ENCODE assay signal across 11 mouse cellular contexts in the genomic region with DNA sequence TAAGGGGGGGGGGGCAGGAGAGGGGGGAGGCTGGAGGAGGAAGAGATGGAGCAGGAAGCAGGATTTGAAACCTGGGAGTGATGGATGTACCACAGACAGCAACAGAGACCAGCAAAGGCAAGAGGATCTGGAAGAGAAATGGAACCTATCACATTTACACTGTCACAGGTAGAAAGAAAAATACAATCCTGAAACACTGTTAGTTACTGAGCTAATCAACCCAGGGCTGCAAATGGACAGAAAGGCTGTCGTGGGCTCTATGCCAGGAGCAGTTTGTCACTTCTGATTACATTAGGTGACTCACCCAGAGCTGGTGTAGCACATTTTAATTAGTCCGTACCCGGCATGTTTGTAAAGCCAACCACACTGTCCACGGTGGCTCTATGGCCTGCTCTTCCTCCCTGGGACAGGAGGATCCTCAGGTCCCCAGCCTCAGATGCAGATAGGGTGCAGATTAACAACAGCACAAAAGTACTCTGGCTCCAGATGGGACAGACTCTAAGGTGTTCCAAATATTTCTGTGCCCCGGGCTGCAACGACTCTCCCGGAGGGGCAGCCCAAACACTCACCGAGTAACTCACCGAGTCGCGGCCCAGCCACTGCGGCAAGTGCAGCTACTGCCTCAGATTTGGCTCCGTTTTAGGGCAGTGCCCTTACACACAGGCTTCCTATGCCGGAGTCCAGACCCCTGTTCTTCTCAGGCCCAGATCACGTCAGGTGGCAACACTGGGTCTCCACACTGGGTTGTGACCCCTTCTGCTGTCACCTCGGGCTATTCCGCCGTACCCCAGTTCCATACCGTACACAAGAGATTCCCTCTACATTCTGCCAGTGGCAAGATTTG. TPM values are rescaled to one million over a fixed set of nuclear protein-coding genes. Genes with fewer than 3 reads are reported as not detected.
A peak's percentile ranks its signal among the peaks of the same experiment; 100 is the strongest.
DNase-seq lines count a peak whose midpoint lies in the region; ATAC-seq and TF ChIP-seq lines count a peak whose summit lies in the region.
"Had no signal": no experiment of that assay in that cellular context is flagged by ENCODE, and none has a peak within 500 bp of the region (broad histone marks: within the 10 kb centered on the region; RNA-seq: fewer than 3 reads in every experiment).

No protein-coding gene starts in this region.

- no peak overlapping the region for H3K4me2 ChIP-seq in lung, postnatal 0 days (replicated peaks; ENCODE audit: low read depth, low read length)
- no peak overlapping the region for H3K4me2 ChIP-seq in hindbrain, embryonic 13.5 days
- no peak overlapping the region for H3K4me2 ChIP-seq in stomach, embryonic 16.5 days (ENCODE audit: low read depth, low read length)
- H3K4me2 ChIP-seq: hindbrain, embryonic 15.5 days had no signal

- no peaks in the 10 kb centered on the region for H3K4me1 ChIP-seq in lung, postnatal 0 days (ENCODE audit: insufficient read depth, low read depth, low read length)
- peaks cover 45% of the 10 kb centered on the region for H3K4me1 ChIP-seq in hindbrain, embryonic 13.5 days (replicated peaks)
- H3K4me1 ChIP-seq in stomach, embryonic 16.5 days (ENCODE audit: control insufficient read depth, insufficient read depth, low read length) = peaks cover 12% of the 10 kb centered on the region; the same call in 1 of the 2 replicates
- H3K4me1 ChIP-seq in thymus, adult 2 months (replicated peaks; ENCODE audit: control insufficient read depth, insufficient read depth, low read length) = 0 out of 2 replicates have a peak, but pooled peaks cover 2% of the 10 kb centered on the region

- no peak for TF ChIP-seq CTCF in lung, postnatal 0 days (IDR thresholded peaks at IDR 0.05)
- no peak for TF ChIP-seq CTCF in thymus, adult 2 months (IDR thresholded peaks at IDR 0.05; ENCODE audit: borderline replicate concordance, control insufficient read depth, extremely low read depth, insufficient read depth, low read length, poor library complexity)

- ATAC-seq in lung, postnatal 0 days = peak; percentile 16; the same call in 1 of the 2 replicates
- ATAC-seq in hindbrain, embryonic 13.5 days (ENCODE audit: low FRiP score) = peak; percentile 51
- peak; percentile 50; the same call in 1 of the 2 replicates for ATAC-seq in stomach, embryonic 16.5 days (ENCODE audit: insufficient read depth, low FRiP score)
- ATAC-seq: liver, postnatal 0 days had no signal

- H3K9me3 ChIP-seq in lung, postnatal 0 days (ENCODE audit: low read length) = no peaks in the 10 kb centered on the region
- H3K9me3 ChIP-seq in hindbrain, embryonic 13.5 days = no peaks in the 10 kb centered on the region
- no peaks in the 10 kb centered on the region for H3K9me3 ChIP-seq in stomach, embryonic 16.5 days (replicated peaks; ENCODE audit: control insufficient read depth, low read length)
- H3K9me3 ChIP-seq: hindbrain, embryonic 15.5 days had no signal

- TF ChIP-seq EP300 in lung, postnatal 0 days (IDR thresholded peaks at IDR 0.05) = no peak

- peak overlapping the region; percentile 38; the same call in 1 of the 2 replicates for H3K27ac ChIP-seq in lung, postnatal 0 days (ENCODE audit: low read length)
- peak overlapping the region; percentile 40; the same call in 1 of the 2 replicates for H3K27ac ChIP-seq in hindbrain, embryonic 13.5 days
- H3K27ac ChIP-seq in stomach, embryonic 16.5 days (ENCODE audit: low read length) = no peak overlapping the region
- H3K27ac ChIP-seq in thymus, adult 2 months (ENCODE audit: control insufficient read depth, insufficient read depth, low read length) = no peak overlapping the region
- H3K27ac ChIP-seq: hindbrain, embryonic 15.5 days had no signal

- intact Hi-C loops in left cerebral cortex, postnatal 25 days (cut with DNase I) = no loop called here

- TF ChIP-seq POLR2A in thymus, adult 2 months (IDR thresholded peaks at IDR 0.05; ENCODE audit: control insufficient read depth, extremely low read depth, insufficient read depth, low read length, poor library complexity) = no peak

- no peaks in the 10 kb centered on the region for H3K27me3 ChIP-seq in lung, postnatal 0 days (replicated peaks; ENCODE audit: insufficient read depth, low read length)
- H3K27me3 ChIP-seq in hindbrain, embryonic 13.5 days = peaks cover 11% of the 10 kb centered on the region
- H3K27me3 ChIP-seq in stomach, embryonic 16.5 days (ENCODE audit: control insufficient read depth, insufficient read depth, low read length) = no peaks in the 10 kb centered on the region
- H3K27me3 ChIP-seq in thymus, adult 2 months (ENCODE audit: control insufficient read depth, insufficient read depth, low read length) = no peaks in the 10 kb centered on the region
- H3K27me3 ChIP-seq: hindbrain, embryonic 15.5 days had no signal

- no peaks in the 10 kb centered on the region for H3K36me3 ChIP-seq in lung, postnatal 0 days (ENCODE audit: insufficient read depth, low read length)
- H3K36me3 ChIP-seq in hindbrain, embryonic 13.5 days = no peaks in the 10 kb centered on the region
- H3K36me3 ChIP-seq in stomach, embryonic 16.5 days (ENCODE audit: control insufficient read depth, insufficient read depth, low read length) = no peaks in the 10 kb centered on the region
- no peaks in the 10 kb centered on the region for H3K36me3 ChIP-seq in thymus, adult 2 months (ENCODE audit: control insufficient read depth, insufficient read depth, low read length)
- H3K36me3 ChIP-seq: hindbrain, embryonic 15.5 days had no signal

- no peak overlapping the region for H3K9ac ChIP-seq in lung, postnatal 0 days (replicated peaks; ENCODE audit: low read depth)
- no peak overlapping the region for H3K9ac ChIP-seq in hindbrain, embryonic 13.5 days
- H3K9ac ChIP-seq in stomach, embryonic 16.5 days (ENCODE audit: low read length) = no peak overlapping the region
- H3K9ac ChIP-seq: hindbrain, embryonic 15.5 days; liver, postnatal 0 days had no signal

- 70% methylated on average over 19 of the region's 19 CpGs for WGBS in lung, postnatal 0 days
- WGBS in hindbrain, embryonic 13.5 days = 62% methylated on average over 19 of the region's 19 CpGs
- WGBS in stomach, embryonic 16.5 days = 68% methylated on average over 19 of the region's 19 CpGs
- WGBS in thymus, adult 2 months = 95% methylated on average over 19 of the region's 19 CpGs

- no peak overlapping the region for H3K4me3 ChIP-seq in lung, postnatal 0 days (ENCODE audit: low read depth, low read length)
- H3K4me3 ChIP-seq in hindbrain, embryonic 13.5 days = no peak overlapping the region
- no peak overlapping the region for H3K4me3 ChIP-seq in stomach, embryonic 16.5 days (replicated peaks; ENCODE audit: low read length)
- H3K4me3 ChIP-seq in thymus, adult 2 months (ENCODE audit: control insufficient read depth, insufficient read depth, low read length) = no peak overlapping the region
- H3K4me3 ChIP-seq: hindbrain, embryonic 15.5 days; myocyte had no signal

- peak; percentile 65 to 69 for DNase-seq in cerebellum, postnatal 10 days
- no peak for DNase-seq in cerebellum, adult 11 months
- peak; percentile 32 for DNase-seq in lung, postnatal 0 days (ENCODE audit: low spot score)
- DNase-seq in lung, adult 18-20 months = no peak
- DNase-seq in left cerebral cortex, postnatal 25 days (ENCODE audit: low spot score in 2 of 2) = no peak
- no peak for DNase-seq in thymus, adult 2 months
- DNase-seq: liver, postnatal 0 days had no signal

RNA-seq across cellular contexts. Expression of a gene that starts 28.6 kb away (rescaled TPM):
- 57.6 and 59.4 TPM in 2 replicates for polyA plus RNA-seq in lung, postnatal 0 days (2015; fragmentation: Nextera tagmentation; extraction: Ambion mirVana)
- polyA plus RNA-seq in hindbrain, embryonic 13.5 days (2015; fragmentation: Nextera tagmentation; extraction: Ambion mirVana) = 81.2 and 83.0 TPM in 2 replicates
- 38.5 and 45.9 TPM in 2 replicates for polyA plus RNA-seq in stomach, embryonic 16.5 days (2015; fragmentation: Nextera tagmentation; extraction: Ambion mirVana)
- 10 to 100 TPM; 88.3 to 91.6 TPM for total RNA-seq in left cerebral cortex, postnatal 25 days (2021)
- 164 and 317 TPM in 2 replicates for polyA plus RNA-seq in thymus, adult 2 months (2012; rRNA removed)

Comparison
In these comparisons a context has a peak if more than half of its experiments do, and no peak if none do; other contexts are left out.
1. DNase-seq: peak in cerebellum, postnatal 10 days (2 of 2) and lung, postnatal 0 days (single experiment); none in cerebellum, adult 11 months (single experiment), lung, adult 18-20 months (0 of 2), left cerebral cortex, postnatal 25 days (0 of 2) and thymus, adult 2 months (single experiment).
2. H3K27ac ChIP-seq: peak in lung, postnatal 0 days (single experiment) and hindbrain, embryonic 13.5 days (single experiment); none in stomach, embryonic 16.5 days (single experiment) and thymus, adult 2 months (single experiment).
3. Peak in every context shown above with its lines, with median percentiles within 50 percentile points of each other: ATAC-seq.